Mouse (Mus musculus) layer of hippocampus, adult 9-11 months (tissue): ENCODE measurements around the gene Uhrf1.
"Not testable (repeated sequence)": the region's sequence is repeated elsewhere in the genome, so short reads cannot be mapped to it uniquely, and the experiment has no call there.

Experiments used
- DNase-seq: peaks from one replicate; pipeline ENCODE4 v3.0.0; 2022

Gene Uhrf1

GRCm38 (mm10) chr17:56303160-56303846, at the start of gene Uhrf1:
Gene Uhrf1, plus strand, starts transcription at chr17:56303321.
- peak; percentile 21 for DNase-seq

GRCm38 (mm10) chr17:56254695-56255094, 48.4 kb upstream of the Uhrf1 start:
- DNase-seq = no peak

DNA sequence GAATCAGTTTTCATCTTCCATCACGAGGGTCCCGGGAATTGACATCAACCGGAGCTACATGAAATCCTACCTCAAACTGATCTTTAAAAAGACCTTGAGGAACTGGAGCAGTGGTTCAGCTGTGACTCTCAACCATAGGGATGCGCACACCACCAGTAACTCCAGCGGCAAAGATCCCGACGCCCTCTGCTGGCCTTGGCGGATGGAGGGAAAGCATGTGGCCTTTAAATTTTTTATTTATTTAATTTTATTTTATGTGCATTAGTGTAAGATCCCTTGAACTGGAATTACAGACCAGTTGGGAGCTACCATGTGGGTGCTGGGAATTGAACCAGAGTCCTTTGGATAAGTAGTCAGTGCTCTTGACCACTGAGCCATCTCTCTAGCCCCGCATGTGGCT, 47.7 kb upstream of the Uhrf1 start:
- peak; percentile 70 for DNase-seq

- peak; percentile 99 for DNase-seq
Measured at GRCm38 (mm10) chr17:56255863-56256238, 47.3 kb upstream of the Uhrf1 start.

- peak; percentile 98 for DNase-seq
Measured at GRCm38 (mm10) chr17:56256239-56256881, 46.8 kb upstream of the Uhrf1 start, which contains the start of gene Fem1a. Gene Fem1a, plus strand, starts transcription at chr17:56256810.

DNA sequence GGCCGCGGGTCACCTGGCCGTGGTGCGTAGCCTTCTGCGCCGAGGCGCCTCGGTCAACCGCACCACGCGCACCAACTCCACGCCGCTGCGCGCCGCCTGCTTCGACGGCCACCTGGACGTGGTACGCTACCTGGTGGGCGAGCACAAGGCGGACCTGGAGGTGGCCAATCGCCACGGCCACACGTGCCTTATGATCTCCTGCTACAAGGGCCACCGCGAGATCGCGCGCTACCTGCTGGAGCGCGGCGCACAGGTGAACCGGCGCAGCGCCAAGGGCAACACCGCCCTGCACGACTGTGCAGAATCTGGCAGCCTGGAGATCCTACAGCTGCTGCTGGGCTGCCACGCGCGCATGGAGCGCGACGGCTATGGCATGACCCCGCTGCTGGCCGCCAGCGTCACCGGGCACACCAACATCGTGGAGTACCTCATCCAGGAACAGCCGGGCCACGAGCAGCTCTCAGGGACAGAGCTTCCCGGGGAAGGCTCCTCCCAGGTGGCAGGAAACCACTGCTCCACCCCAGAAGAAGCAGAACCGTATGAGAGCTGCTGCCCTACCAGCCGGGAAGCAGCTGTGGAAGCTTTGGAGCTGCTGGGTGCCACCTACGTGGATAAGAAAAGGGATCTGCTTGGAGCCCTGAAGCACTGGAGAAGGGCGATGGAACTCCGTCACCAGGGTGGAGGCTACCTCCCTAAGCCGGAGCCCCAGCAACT, 45.8 kb upstream of the Uhrf1 start:
- no peak for DNase-seq

DNA sequence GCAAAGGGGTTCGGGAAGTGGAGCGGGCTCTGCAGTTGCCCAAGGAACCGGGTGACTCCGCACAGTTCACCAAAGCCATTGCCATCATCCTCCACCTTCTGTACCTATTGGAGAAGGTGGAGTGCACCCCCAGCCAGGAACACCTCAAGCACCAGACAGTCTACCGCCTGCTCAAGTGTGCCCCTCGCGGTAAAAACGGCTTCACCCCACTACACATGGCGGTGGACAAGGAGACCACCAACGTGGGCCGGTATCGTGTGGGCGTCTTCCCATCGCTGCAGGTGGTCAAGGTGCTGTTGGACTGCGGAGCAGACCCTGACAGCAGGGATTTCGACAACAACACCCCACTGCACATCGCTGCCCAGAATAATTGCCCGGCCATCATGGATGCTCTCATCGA, 44.9 kb upstream of the Uhrf1 start:
- DNase-seq = not testable (repeated sequence)

GRCm38 (mm10) chr17:56258812-56259211, 44.3 kb upstream of the Uhrf1 start:
- not testable (repeated sequence) for DNase-seq

- DNase-seq = no peak
Measured at GRCm38 (mm10) chr17:56259301-56260037, 43.7 kb upstream of the Uhrf1 start.

- DNase-seq = no peak
Measured at GRCm38 (mm10) chr17:56261166-56261565, 42.0 kb upstream of the Uhrf1 start.

- DNase-seq = no peak
Measured at GRCm38 (mm10) chr17:56262645-56263094, 40.5 kb upstream of the Uhrf1 start.

- peak; percentile 86 for DNase-seq
Measured at GRCm38 (mm10) chr17:56264020-56264419, 39.1 kb upstream of the Uhrf1 start.

GRCm38 (mm10) chr17:56265011-56265410, 38.1 kb upstream of the Uhrf1 start:
- DNase-seq = peak; percentile 61

DNA sequence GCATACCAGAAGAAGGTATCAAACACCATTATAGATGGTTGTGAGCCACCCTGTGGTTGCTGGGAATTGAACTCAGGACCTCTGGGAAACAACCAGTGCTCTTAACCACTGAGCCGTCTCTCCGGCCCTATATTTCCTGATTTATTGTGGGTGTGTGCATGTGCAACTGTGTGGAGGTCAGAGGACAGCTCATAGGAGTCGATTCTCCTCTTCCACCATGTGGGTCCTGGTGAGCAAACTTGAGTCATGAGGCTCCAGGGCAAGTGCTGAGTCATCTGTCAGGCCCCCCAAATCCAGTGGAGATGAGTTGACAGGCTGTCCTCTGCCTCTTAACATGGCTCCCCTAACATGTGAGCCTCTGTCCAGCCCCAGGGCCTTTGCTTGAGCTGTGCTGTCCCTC, 37.3 kb upstream of the Uhrf1 start:
- no peak for DNase-seq

DNA sequence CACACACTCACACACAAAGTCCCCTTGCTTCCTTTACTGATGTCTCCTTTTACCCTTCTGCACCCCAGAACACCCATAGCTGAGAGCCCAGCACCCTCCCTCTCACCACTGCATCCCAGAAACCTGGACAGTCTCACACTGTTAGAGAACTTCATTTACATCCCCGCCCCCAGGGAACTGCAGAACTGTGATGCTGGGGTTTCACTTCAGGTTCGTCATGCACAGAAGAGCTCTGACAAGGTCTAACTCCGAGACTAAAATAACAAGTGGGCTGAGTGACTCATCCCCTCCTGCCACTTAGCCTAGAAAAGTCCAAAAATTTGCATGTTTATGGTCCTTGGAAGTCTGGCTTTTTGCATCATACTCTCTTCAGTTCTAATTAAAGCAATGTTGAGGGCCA, 36.9 kb upstream of the Uhrf1 start:
- DNase-seq = peak; percentile 88

DNA sequence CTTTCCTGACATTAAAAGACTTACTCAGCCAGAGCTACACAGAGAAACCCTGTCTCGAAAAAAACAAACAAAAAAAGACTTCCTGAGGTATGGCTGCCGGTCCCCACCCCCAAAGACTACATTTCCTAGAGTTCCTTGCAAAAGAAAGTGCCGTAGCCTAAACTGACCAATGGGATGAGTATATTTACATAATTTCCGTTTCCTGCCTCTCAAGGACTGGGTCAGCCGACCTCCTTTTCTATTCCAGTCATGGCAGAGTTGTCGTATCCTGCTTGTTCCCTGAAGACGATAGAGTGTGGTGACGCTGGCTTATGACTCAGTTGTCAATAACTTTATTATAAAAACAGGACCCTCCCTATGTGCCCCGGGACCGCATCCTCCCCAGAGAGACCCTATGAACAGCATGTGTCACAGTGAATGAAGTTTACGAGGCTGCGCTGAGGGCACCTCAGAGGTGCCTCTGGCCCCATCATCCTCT, 33.9 kb upstream of the Uhrf1 start:
- DNase-seq = peak; percentile 80

- no peak for DNase-seq
Measured at GRCm38 (mm10) chr17:56269741-56270140, 33.4 kb upstream of the Uhrf1 start.

GRCm38 (mm10) chr17:56271609-56272253, 31.4 kb upstream of the Uhrf1 start:
- no peak for DNase-seq

GRCm38 (mm10) chr17:56272644-56273043, 30.5 kb upstream of the Uhrf1 start:
- DNase-seq = no peak

GRCm38 (mm10) chr17:56273482-56273881, 29.6 kb upstream of the Uhrf1 start:
- DNase-seq = no peak

GRCm38 (mm10) chr17:56273986-56274385, 29.1 kb upstream of the Uhrf1 start:
- DNase-seq = no peak

DNA sequence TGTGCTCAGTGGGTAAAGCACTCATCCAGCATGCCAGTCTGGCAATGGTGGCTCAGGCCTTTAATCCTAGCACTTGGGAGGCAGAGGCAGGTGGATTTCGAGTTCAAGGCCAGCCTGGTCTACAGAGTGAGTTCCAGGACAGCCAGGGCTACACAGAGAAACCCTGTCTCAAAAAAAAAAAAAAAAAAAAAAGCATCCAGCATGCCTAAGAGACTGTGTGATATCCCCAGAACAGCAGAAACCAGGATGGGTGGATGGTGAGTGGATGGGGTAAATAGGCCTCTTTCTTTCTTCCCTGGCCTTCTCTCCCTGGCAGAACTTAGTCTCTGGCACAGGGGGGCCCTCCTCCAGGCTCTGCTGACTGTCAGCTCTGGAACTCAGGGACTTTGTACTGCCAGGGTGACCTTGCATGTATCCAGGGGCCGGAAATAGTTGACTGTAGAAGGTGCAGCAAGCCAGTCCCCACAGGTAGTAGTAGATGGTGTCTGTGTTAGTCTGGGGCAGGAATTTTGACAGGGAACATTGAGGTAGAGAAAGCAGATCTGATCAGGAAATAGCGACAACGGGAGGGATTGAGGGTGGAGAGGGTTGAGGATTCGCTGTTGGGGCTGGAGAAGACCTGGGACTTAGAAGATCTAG, 27.2 kb upstream of the Uhrf1 start:
- DNase-seq = no peak
